Comparison of ENCODE assay signal across 8 mouse cellular contexts in the genomic region with DNA sequence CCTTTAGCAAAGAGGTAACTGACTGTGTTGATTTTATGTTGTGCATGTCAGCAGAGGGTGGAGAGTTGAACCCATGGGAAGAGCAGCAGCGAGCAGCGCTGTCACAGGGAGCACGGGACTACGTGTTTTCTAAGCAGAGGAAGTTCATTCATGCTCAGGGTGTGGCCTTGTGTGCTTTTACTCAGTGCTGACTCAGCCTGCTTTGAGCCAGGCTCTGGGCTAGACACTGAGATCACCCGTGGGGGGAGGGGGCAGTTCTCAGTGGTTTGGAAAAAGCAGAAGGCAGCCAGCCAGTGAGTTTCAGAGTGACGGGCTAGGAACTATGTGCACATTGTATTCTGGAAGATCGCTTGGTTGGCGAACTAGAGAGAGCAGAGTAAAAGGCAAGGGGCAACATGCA.
DNase-seq lines count a peak whose midpoint lies in the region; ATAC-seq and TF ChIP-seq lines count a peak whose summit lies in the region.

No protein-coding gene starts in this region.

- in situ Hi-C loops in Patski (cut with MboI; ENCODE audit: low pct_unique_long_range_greater_than_20kb) = no loop called here

- H3K9me3 ChIP-seq in intestine, embryonic 15.5 days = no peaks in the 10 kb centered on the region
- H3K9me3 ChIP-seq in midbrain, embryonic 10.5 days (replicated peaks) = 0 out of 2 replicates have a peak, but pooled peaks cover 3% of the 10 kb centered on the region

- no peak overlapping the region for H3K4me3 ChIP-seq in C2C12 (ENCODE audit: insufficient read depth, poor library complexity, severe bottlenecking)
- H3K4me3 ChIP-seq in intestine, embryonic 15.5 days (replicated peaks) = no peak overlapping the region
- H3K4me3 ChIP-seq in midbrain, embryonic 10.5 days = no peak overlapping the region

- peaks cover 2% of the 10 kb centered on the region for H3K79me3 ChIP-seq in C2C12 (ENCODE audit: low read depth)

- no peak for TF ChIP-seq CTCF in C2C12 (IDR thresholded peaks at IDR 0.05; ENCODE audit: control insufficient read depth, insufficient read depth, insufficient read length)
- TF ChIP-seq CTCF in Patski (IDR thresholded peaks at IDR 0.05) = no peak

- H3K9ac ChIP-seq in intestine, embryonic 15.5 days = no peak overlapping the region

- CTCF ChIA-PET in Patski (lab: Charles Lee) = interaction anchor here (1.2 kb wide), 1 partner anchor 25 kb away, joined by 3 read pairs; no protein-coding TSS in a partner anchor

- H3K27ac ChIP-seq in intestine, embryonic 15.5 days = peak overlapping the region; percentile 8; the same call in 1 of the 2 replicates
- no peak overlapping the region for H3K27ac ChIP-seq in midbrain, embryonic 10.5 days (replicated peaks)

- POLR2A ChIA-PET in Patski (lab: Charles Lee) = no interaction called here

- peak; percentile 62 for DNase-seq in Patski (ENCODE audit: low read depth, low spot score)
- peak; percentile 75 to 79 for DNase-seq in left cerebral cortex, postnatal 14 days (ENCODE audit: low spot score in 2 of 2)
- peak; percentile 91 to 95 for DNase-seq in monocyte, adult 2 months (ENCODE audit: low read depth in 1 of 2, low spot score in 2 of 2)
- peak; percentile 20 for DNase-seq in thymus, postnatal 0 days (ENCODE audit: low spot score)
- no peak for DNase-seq in midbrain, embryonic 10.5 days (ENCODE audit: low spot score)

- H3K36me3 ChIP-seq in C2C12 (ENCODE audit: control insufficient read depth, insufficient read depth) = no peaks in the 10 kb centered on the region
- H3K36me3 ChIP-seq in intestine, embryonic 15.5 days = no peaks in the 10 kb centered on the region
- H3K36me3 ChIP-seq in midbrain, embryonic 10.5 days = no peaks in the 10 kb centered on the region

- no peak overlapping the region for H3K4me2 ChIP-seq in intestine, embryonic 15.5 days (replicated peaks)

- intact Hi-C loops in left cerebral cortex, postnatal 14 days (cut with DNase I) = no loop called here

- H3K27me3 ChIP-seq in C2C12 (ENCODE audit: control insufficient read depth, insufficient read depth, insufficient read length) = no peaks in the 10 kb centered on the region
- H3K27me3 ChIP-seq in Patski = no peaks in the 10 kb centered on the region
- no peaks in the 10 kb centered on the region for H3K27me3 ChIP-seq in intestine, embryonic 15.5 days (replicated peaks)
- no peaks in the 10 kb centered on the region for H3K27me3 ChIP-seq in midbrain, embryonic 10.5 days (ENCODE audit: low read depth, poor library complexity, severe bottlenecking)

- ATAC-seq in Patski = peak; percentile 74
- peak; percentile 38 for ATAC-seq in frontal cortex, adult (ENCODE audit: low TSS enrichment)
- 0 out of 2 replicates have a peak, but pooled peaks have one; percentile 26 for ATAC-seq in intestine, embryonic 15.5 days

- H3K4me1 ChIP-seq in intestine, embryonic 15.5 days (replicated peaks) = peaks cover 25% of the 10 kb centered on the region
- peaks cover 46% of the 10 kb centered on the region for H3K4me1 ChIP-seq in midbrain, embryonic 10.5 days

- H3K79me2 ChIP-seq in C2C12 (ENCODE audit: control insufficient read depth, insufficient read depth) = peaks cover 27% of the 10 kb centered on the region

- no peak overlapping the region for H3ac ChIP-seq in C2C12 (ENCODE audit: control insufficient read depth, insufficient read length, low read depth)

- 60% methylated on average over 8 of the region's 8 CpGs for WGBS in intestine, embryonic 15.5 days
- 83% methylated on average over 8 of the region's 8 CpGs for WGBS in midbrain, embryonic 10.5 days

TF ChIP-seq in C2C12, 6 proteins besides CTCF, POLR2A, EP300 and RAD21:
- no peak for TF ChIP-seq CEBPB (IDR thresholded peaks at IDR 0.05; ENCODE audit: low read depth)
- TF ChIP-seq FOSL1 (IDR thresholded peaks at IDR 0.05; ENCODE audit: insufficient read depth, low read length, poor library complexity, severe bottlenecking) = peak; percentile 85
- peak; percentile 85 for TF ChIP-seq MAX (IDR thresholded peaks at IDR 0.05)
- no peak for TF ChIP-seq MYOG (IDR thresholded peaks at IDR 0.05; ENCODE audit: control insufficient read depth, extremely low read depth, insufficient read length)
- peak; percentile 5 for TF ChIP-seq MYOD1 (IDR thresholded peaks at IDR 0.05; ENCODE audit: control insufficient read depth, insufficient read length, low read depth)
- peak; percentile 58 for TF ChIP-seq USF1 (IDR thresholded peaks at IDR 0.05; ENCODE audit: low read depth)
